Mouse (Mus musculus) stomach, embryonic 15.5 days (tissue): ENCODE data around the gene Ppp1r12b. TPM values are rescaled to one million over a fixed set of nuclear protein-coding genes. Genes with fewer than 3 reads are reported as not detected.

Source experiments
- ATAC-seq: fragments of 200-750 bp; cut with Nextera tagmentation; 2 replicates; pipeline ENCODE4 v1.8.0; 2017; ENCODE audit warnings: low read depth, moderate number of reproducible peaks, moderate TSS enrichment; ENCODE audit not compliant: insufficient read depth, low FRiP score
- H3K27ac ChIP-seq: fragments of 300-500 bp; sonication (generic); 2 replicates; pipeline ENCODE4 v1.5.1; 2015; ENCODE audit warnings: mild to moderate bottlenecking, inconsistent platforms
- H3K27me3 ChIP-seq: fragments of 300-500 bp; sonication (generic); replicated peaks from 2 replicates; pipeline ENCODE4 v1.6.1; 2015; ENCODE audit warnings: inconsistent platforms
- H3K36me3 ChIP-seq: fragments of 300-500 bp; sonication (generic); 2 replicates; pipeline ENCODE4 v1.6.1; 2015; ENCODE audit warnings: inconsistent platforms
- H3K4me1 ChIP-seq: fragments of 300-500 bp; sonication (generic); 2 replicates; pipeline ENCODE4 v1.6.1; 2015; ENCODE audit warnings: inconsistent platforms
- H3K4me2 ChIP-seq: fragments of 300-500 bp; sonication (generic); 2 replicates; pipeline ENCODE4 v1.6.1; 2015; ENCODE audit warnings: mild to moderate bottlenecking, inconsistent platforms
- H3K4me3 ChIP-seq: fragments of 300-500 bp; sonication (generic); replicated peaks from 2 replicates; pipeline ENCODE4 v1.5.1; 2015; ENCODE audit warnings: inconsistent platforms
- H3K9ac ChIP-seq: fragments of 300-500 bp; sonication (generic); 2 replicates; pipeline ENCODE4 v1.6.1; 2015; ENCODE audit warnings: inconsistent platforms
- H3K9me3 ChIP-seq: fragments of 300-500 bp; sonication (generic); 2 replicates; pipeline ENCODE4 v1.6.1; 2016; ENCODE audit warnings: inconsistent platforms
- WGBS: fragments of 180-500 bp; shearing (Covaris S2); methylation state at CpG from one replicate; pipeline ENCODE4 v1.1.7; 2015; 5-methylcytosine and 5-hydroxymethylcytosine counted together
- polyA plus RNA-seq: library from polyadenylated mRNA; unstranded; fragments of >200 nt; fragmentation: Nextera tagmentation; extraction: Ambion mirVana; gene quantifications from 2 replicates; pipeline ENCODE4 v1.2.1, GENCODE M21; 2015

Gene Ppp1r12b
- polyA plus RNA-seq, 1 experiment from 2014 or later, result 20.2 TPM

DNA sequence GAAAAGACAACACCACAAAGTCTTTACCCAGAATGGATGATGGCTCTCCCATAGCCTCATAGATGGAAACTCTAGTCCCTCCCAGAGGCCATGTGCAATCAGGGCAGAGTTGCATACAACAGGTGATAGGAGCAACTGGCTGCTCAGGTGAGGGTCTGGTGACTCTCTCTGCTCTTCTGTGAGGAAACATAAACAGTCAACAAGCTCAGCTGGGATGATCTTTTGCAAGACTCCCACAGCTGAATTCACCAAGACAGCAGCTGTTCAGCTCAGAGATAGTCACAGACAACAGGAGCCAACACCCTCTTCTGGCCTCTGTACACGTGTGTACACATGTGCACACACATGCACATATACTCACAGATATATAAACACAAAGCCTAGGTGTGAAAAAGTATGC lies 17.5 kb downstream of the Ppp1r12b start:
- no peak overlapping the region for H3K27ac ChIP-seq
- H3K4me2 ChIP-seq, result no peak overlapping the region
- no peaks in the 10 kb centered on the region for H3K9me3 ChIP-seq
- H3K27me3 ChIP-seq, result no peaks in the 10 kb centered on the region
- no peaks in the 10 kb centered on the region for H3K36me3 ChIP-seq
- no peak overlapping the region for H3K9ac ChIP-seq
- no peak for ATAC-seq
- no peak overlapping the region for H3K4me3 ChIP-seq
- WGBS, result 84% methylated on average over 1 of the region's 1 CpGs
- 0 out of 2 replicates have a peak, but pooled peaks cover 3% of the 10 kb centered on the region for H3K4me1 ChIP-seq

DNA sequence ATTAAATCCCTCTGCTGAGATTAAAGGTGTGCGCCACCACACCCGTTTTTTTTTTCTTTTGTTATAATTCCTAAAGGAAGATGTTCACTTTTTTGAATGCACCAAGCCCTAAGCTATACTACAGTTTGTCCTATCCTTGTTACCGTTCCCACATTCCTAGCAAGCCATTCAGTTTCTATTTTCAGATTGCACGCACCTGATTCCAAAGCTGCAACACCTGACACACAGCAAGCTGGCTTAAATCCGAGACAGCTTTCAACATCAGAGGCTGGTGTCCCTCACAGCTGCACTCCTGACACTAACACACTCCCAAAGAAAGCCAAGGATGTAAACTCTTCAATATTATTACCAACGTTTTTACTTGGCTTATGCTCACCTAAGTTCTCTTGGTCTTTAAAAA lies 19.4 kb downstream of the Ppp1r12b start:
- ATAC-seq, result no peak
- no peak overlapping the region for H3K4me3 ChIP-seq
- no peak overlapping the region for H3K4me2 ChIP-seq
- H3K27ac ChIP-seq, result no peak overlapping the region
- no peaks in the 10 kb centered on the region for H3K36me3 ChIP-seq
- 83% methylated on average over 6 of the region's 6 CpGs for WGBS
- no peaks in the 10 kb centered on the region for H3K9me3 ChIP-seq
- H3K27me3 ChIP-seq, result no peaks in the 10 kb centered on the region
- H3K4me1 ChIP-seq, result 0 out of 2 replicates have a peak, but pooled peaks cover 1% of the 10 kb centered on the region
- no peak overlapping the region for H3K9ac ChIP-seq

- H3K27ac ChIP-seq, result no peak overlapping the region
- no peaks in the 10 kb centered on the region for H3K9me3 ChIP-seq
- no peak overlapping the region for H3K9ac ChIP-seq
- 43% methylated on average over 7 of the region's 7 CpGs for WGBS
- no peaks in the 10 kb centered on the region for H3K36me3 ChIP-seq
- no peak overlapping the region for H3K4me2 ChIP-seq
- H3K4me1 ChIP-seq, result no peaks in the 10 kb centered on the region
- H3K27me3 ChIP-seq, result no peaks in the 10 kb centered on the region
- no peak for ATAC-seq
- H3K4me3 ChIP-seq, result no peak overlapping the region
Measured at GRCm38 (mm10) chr1:134932431-134932830, 23.3 kb downstream of the Ppp1r12b start.

DNA sequence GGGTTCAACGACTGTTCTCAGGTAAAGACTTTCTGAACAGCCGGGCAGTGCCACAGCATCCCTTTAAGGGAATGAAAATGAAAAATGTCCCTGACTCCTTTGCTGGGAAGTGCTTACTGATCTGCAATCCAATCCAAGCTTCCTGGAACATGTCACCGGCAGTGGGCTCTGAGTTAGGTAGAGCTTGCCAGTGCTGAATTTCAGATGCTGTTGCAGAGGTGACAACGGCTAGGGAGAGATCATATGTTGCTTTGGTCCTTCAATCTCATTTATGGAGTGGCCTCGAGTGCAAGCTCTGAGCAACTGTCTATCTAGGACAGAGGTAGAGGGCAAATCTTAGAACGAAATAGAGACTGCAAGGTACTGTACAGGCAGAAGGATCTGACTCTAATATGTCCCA lies 36.7 kb downstream of the Ppp1r12b start:
- no peaks in the 10 kb centered on the region for H3K27me3 ChIP-seq
- WGBS, result 88% methylated on average over 6 of the region's 6 CpGs
- no peak for ATAC-seq

GRCm38 (mm10) chr1:134915421-134915820 lies 40.3 kb downstream of the Ppp1r12b start:
- Histone ChIP-seq H3K9me3 (no peaks in the 10 kb centered on the region), H3K27me3 (no peaks in the 10 kb centered on the region), H3K4me2 (no peak overlapping the region), H3K4me1 (no peaks in the 10 kb centered on the region), H3K27ac (no peak overlapping the region), H3K4me3 (no peak overlapping the region), H3K36me3 (no peaks in the 10 kb centered on the region), H3K9ac (no peak overlapping the region)
- WGBS, result 75% methylated on average over 4 of the region's 4 CpGs
- ATAC-seq, result no peak

More for the DNA sequence above, 36.7 kb downstream of the Ppp1r12b start:
- Histone ChIP-seq H3K4me2 (no peak overlapping the region), H3K27ac (no peak overlapping the region), H3K9me3 (no peaks in the 10 kb centered on the region), H3K4me3 (no peak overlapping the region), H3K4me1 (no peaks in the 10 kb centered on the region), H3K36me3 (no peaks in the 10 kb centered on the region), H3K9ac (no peak overlapping the region)

- H3K4me1 ChIP-seq, result 0 out of 2 replicates have a peak, but pooled peaks cover 3% of the 10 kb centered on the region
- no peak overlapping the region for H3K4me3 ChIP-seq
- 91% methylated on average over 4 of the region's 4 CpGs for WGBS
- no peak overlapping the region for H3K27ac ChIP-seq
- ATAC-seq, result no peak
- H3K9ac ChIP-seq, result no peak overlapping the region
- no peaks in the 10 kb centered on the region for H3K9me3 ChIP-seq
- no peak overlapping the region for H3K4me2 ChIP-seq
- no peaks in the 10 kb centered on the region for H3K27me3 ChIP-seq
- H3K36me3 ChIP-seq, result no peaks in the 10 kb centered on the region
Measured at GRCm38 (mm10) chr1:134913535-134913934, 42.2 kb downstream of the Ppp1r12b start.

DNA sequence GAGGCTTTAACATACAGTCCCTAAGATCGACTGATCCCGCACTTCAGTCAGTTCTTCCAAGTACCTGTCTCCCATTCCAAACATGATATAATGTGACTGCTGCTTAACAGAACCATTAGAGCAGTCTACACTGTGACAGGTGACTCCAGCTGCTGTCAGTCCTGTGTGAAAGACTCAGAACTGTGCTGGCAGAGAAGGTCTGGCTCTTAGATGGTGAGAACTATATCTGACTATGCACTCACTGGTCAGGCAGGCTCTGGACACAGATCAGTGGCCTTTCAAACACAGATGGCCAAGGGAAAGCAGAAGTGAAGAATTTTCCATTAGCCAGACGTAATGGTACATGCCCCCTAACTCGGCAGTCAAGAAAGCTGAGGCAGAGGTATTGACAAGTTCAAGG lies 43.9 kb downstream of the Ppp1r12b start:
- Histone ChIP-seq H3K27me3 (no peaks in the 10 kb centered on the region), H3K9me3 (no peaks in the 10 kb centered on the region), H3K4me3 (no peak overlapping the region), H3K27ac (no peak overlapping the region), H3K4me1 (0 out of 2 replicates have a peak, but pooled peaks cover 3% of the 10 kb centered on the region), H3K9ac (no peak overlapping the region), H3K36me3 (no peaks in the 10 kb centered on the region), H3K4me2 (no peak overlapping the region)
- no peak for ATAC-seq
- 79% methylated on average over 4 of the region's 4 CpGs for WGBS

GRCm38 (mm10) chr1:134910037-134910436 lies 45.7 kb downstream of the Ppp1r12b start:
- Histone ChIP-seq H3K27me3 (no peaks in the 10 kb centered on the region), H3K9ac (no peak overlapping the region), H3K4me1 (0 out of 2 replicates have a peak, but pooled peaks cover 3% of the 10 kb centered on the region), H3K27ac (no peak overlapping the region), H3K4me2 (no peak overlapping the region), H3K4me3 (no peak overlapping the region), H3K9me3 (no peaks in the 10 kb centered on the region), H3K36me3 (no peaks in the 10 kb centered on the region)
- no peak for ATAC-seq
- 57% methylated on average over 3 of the region's 3 CpGs for WGBS

DNA sequence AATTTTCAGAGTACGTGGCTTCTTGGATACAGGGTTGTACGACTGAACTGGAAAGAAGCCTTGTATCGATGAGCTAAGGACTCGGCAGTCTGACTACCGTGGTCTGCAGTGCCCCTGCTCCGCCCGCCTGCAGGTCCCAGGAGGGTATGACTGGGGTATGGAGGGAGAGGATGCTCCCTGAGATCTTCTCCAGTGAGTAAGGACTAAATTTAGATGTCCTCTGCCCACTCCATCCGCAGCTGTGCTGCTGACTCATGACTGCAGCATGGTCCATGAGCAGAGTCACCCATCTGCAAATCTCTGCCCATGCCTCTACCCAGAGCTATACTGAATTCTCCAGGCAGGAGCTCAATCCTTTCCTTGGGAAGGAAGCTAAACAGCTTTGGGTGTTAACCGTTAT lies 46.3 kb downstream of the Ppp1r12b start:
- Histone ChIP-seq H3K36me3 (no peaks in the 10 kb centered on the region), H3K27ac (no peak overlapping the region), H3K27me3 (no peaks in the 10 kb centered on the region), H3K9me3 (no peaks in the 10 kb centered on the region), H3K9ac (no peak overlapping the region), H3K4me2 (no peak overlapping the region), H3K4me3 (no peak overlapping the region), H3K4me1 (0 out of 2 replicates have a peak, but pooled peaks cover 3% of the 10 kb centered on the region)
- ATAC-seq, result no peak
- 63% methylated on average over 9 of the region's 9 CpGs for WGBS

DNA sequence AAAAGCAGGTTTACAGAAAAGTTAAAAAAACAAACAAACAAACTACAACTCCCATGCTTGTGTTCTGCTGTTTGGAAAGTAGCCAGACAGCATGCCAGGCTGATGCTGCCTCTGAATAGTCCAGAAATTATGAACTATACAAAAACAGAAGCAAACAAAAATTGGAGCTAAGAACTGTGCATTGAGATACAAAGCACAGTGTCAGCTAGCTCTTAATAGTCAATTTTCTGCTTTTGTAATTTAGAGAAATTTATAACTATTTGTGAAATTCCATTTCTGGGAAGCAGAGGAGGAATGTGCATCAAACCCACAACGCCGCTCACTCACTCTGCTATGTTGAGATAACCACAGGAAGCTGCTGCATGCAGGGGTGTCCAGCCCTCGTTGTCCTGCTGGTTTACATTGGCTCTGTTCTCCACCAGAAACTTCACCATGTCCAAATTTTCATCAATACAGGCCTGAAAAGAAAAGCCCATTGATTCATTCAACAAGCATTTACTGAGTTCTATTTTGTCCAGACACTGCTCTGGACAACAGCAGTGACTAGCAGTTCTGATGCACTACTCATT lies 53.6 kb downstream of the Ppp1r12b start:
- Histone ChIP-seq H3K9me3 (no peaks in the 10 kb centered on the region), H3K36me3 (no peaks in the 10 kb centered on the region), H3K4me2 (no peak overlapping the region), H3K4me3 (no peak overlapping the region), H3K4me1 (no peaks in the 10 kb centered on the region), H3K9ac (no peak overlapping the region), H3K27ac (no peak overlapping the region), H3K27me3 (no peaks in the 10 kb centered on the region)
- WGBS, result 70% methylated on average over 3 of the region's 3 CpGs
- ATAC-seq, result no peak

DNA sequence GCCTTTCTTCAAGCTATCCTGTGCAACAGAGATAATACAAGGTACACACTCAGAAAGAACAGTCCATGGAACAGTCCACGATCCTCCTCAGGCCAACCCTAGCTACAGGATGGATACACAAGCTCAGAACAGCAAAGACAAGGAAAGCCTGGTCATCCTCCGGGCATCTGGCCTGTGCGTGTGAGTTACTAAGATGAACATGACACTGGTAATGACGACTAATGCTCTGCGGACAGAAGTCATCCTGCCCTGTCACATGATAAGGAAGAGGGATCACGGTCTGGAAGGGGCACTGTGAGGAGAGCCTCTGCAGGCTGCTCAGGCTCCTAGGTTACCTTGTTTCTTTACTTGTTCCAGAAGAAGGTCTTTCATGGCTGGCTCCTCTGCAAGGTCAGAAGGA lies 59.7 kb downstream of the Ppp1r12b start:
- Histone ChIP-seq H3K4me2 (no peak overlapping the region), H3K4me3 (no peak overlapping the region), H3K36me3 (peaks cover 3% of the 10 kb centered on the region; the same call in 1 of the 2 replicates), H3K9me3 (no peaks in the 10 kb centered on the region), H3K27ac (no peak overlapping the region), H3K27me3 (no peaks in the 10 kb centered on the region), H3K4me1 (no peaks in the 10 kb centered on the region), H3K9ac (no peak overlapping the region)
- WGBS, result 88% methylated on average over 6 of the region's 6 CpGs
- no peak for ATAC-seq

DNA sequence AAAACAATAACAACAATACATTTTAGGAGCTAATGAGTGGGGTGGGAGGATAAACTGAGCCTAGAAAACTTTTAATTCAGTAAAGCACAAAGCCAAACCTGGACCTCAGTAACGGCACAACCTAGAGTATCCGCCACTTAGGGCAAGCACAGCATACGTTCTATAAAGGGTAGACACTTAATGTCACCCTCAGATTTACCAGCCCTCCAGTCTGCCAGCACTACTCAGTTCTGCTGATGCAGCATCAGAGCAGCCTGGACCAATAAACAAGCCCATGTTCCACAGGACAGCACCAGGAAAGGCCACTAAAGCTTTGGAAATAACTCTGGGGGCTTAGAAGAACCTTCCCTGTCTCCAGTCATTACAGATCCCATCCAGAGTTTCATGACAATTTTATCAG lies 60.9 kb downstream of the Ppp1r12b start:
- H3K9me3 ChIP-seq, result no peaks in the 10 kb centered on the region
- no peak overlapping the region for H3K4me2 ChIP-seq
- no peak for ATAC-seq
- 96% methylated on average over 3 of the region's 3 CpGs for WGBS
- no peaks in the 10 kb centered on the region for H3K27me3 ChIP-seq
- no peak overlapping the region for H3K27ac ChIP-seq
- no peaks in the 10 kb centered on the region for H3K4me1 ChIP-seq
- no peak overlapping the region for H3K9ac ChIP-seq
- H3K4me3 ChIP-seq, result no peak overlapping the region
- peaks cover 3% of the 10 kb centered on the region; the same call in 1 of the 2 replicates for H3K36me3 ChIP-seq

GRCm38 (mm10) chr1:134891916-134892315 lies 63.8 kb downstream of the Ppp1r12b start:
- Histone ChIP-seq H3K4me3 (no peak overlapping the region), H3K9me3 (no peaks in the 10 kb centered on the region), H3K4me1 (no peaks in the 10 kb centered on the region), H3K4me2 (no peak overlapping the region), H3K27ac (no peak overlapping the region), H3K36me3 (peaks cover 3% of the 10 kb centered on the region; the same call in 1 of the 2 replicates), H3K27me3 (no peaks in the 10 kb centered on the region), H3K9ac (no peak overlapping the region)
- 76% methylated on average over 5 of the region's 5 CpGs for WGBS
- ATAC-seq, result no peak
